Mouse (Mus musculus) limb, embryonic 13.5 days (tissue): ENCODE measurements around the gene A630089N07Rik. TPM values are rescaled to one million over a fixed set of nuclear protein-coding genes. Genes with fewer than 3 reads are reported as not detected.
"Not testable (repeated sequence)": the region's sequence is repeated elsewhere in the genome, so short reads cannot be mapped to it uniquely, and the experiment has no call there.

ENCODE experiments used
- ATAC-seq: fragments of 200-750 bp; cut with Nextera tagmentation; 2 replicates; pipeline ENCODE4 v1.8.0; 2017; ENCODE audit warnings: low read depth, moderate number of reproducible peaks, moderate TSS enrichment; ENCODE audit not compliant: low FRiP score
- H3K27ac ChIP-seq: fragments of 300-500 bp; sonication (generic); 2 replicates; pipeline ENCODE4 v1.5.1; 2015; ENCODE audit warnings: inconsistent platforms, mild to moderate bottlenecking, moderate library complexity
- H3K27me3 ChIP-seq: fragments of 300-500 bp; sonication (generic); 2 replicates; pipeline ENCODE4 v1.6.1; 2015; ENCODE audit warnings: mild to moderate bottlenecking, inconsistent platforms
- H3K36me3 ChIP-seq: fragments of 300-500 bp; sonication (generic); 2 replicates; pipeline ENCODE4 v1.6.1; 2015; ENCODE audit warnings: inconsistent platforms, mild to moderate bottlenecking, moderate library complexity
- H3K4me1 ChIP-seq: fragments of 300-500 bp; sonication (generic); 2 replicates; pipeline ENCODE4 v1.6.1; 2015; ENCODE audit warnings: inconsistent platforms
- H3K4me2 ChIP-seq: fragments of 300-500 bp; sonication (generic); replicated peaks from 2 replicates; pipeline ENCODE4 v1.6.1; 2015; ENCODE audit warnings: inconsistent platforms, mild to moderate bottlenecking, moderate library complexity
- H3K4me3 ChIP-seq: fragments of 300-500 bp; sonication (generic); 2 replicates; pipeline ENCODE4 v1.5.1; 2015; ENCODE audit warnings: moderate library complexity, mild to moderate bottlenecking, inconsistent platforms
- H3K9ac ChIP-seq: fragments of 300-500 bp; sonication (generic); 2 replicates; pipeline ENCODE4 v1.6.1; 2015; ENCODE audit warnings: mild to moderate bottlenecking, inconsistent platforms
- H3K9me3 ChIP-seq: fragments of 300-500 bp; sonication (generic); 2 replicates; pipeline ENCODE4 v1.6.1; 2016; ENCODE audit warnings: inconsistent platforms
- WGBS: fragments of 180-500 bp; shearing (Covaris S2); methylation state at CpG from one replicate; pipeline ENCODE4 v1.1.7; 2015; 5-methylcytosine and 5-hydroxymethylcytosine counted together
- polyA plus RNA-seq: library from polyadenylated mRNA; unstranded; fragments of >200 nt; fragmentation: Nextera tagmentation; extraction: Ambion mirVana; gene quantifications from 2 replicates; pipeline ENCODE4 v1.2.1, GENCODE M21; 2015

Gene A630089N07Rik
- polyA plus RNA-seq, 1 experiment from 2014 or later: 26.0 TPM

DNA sequence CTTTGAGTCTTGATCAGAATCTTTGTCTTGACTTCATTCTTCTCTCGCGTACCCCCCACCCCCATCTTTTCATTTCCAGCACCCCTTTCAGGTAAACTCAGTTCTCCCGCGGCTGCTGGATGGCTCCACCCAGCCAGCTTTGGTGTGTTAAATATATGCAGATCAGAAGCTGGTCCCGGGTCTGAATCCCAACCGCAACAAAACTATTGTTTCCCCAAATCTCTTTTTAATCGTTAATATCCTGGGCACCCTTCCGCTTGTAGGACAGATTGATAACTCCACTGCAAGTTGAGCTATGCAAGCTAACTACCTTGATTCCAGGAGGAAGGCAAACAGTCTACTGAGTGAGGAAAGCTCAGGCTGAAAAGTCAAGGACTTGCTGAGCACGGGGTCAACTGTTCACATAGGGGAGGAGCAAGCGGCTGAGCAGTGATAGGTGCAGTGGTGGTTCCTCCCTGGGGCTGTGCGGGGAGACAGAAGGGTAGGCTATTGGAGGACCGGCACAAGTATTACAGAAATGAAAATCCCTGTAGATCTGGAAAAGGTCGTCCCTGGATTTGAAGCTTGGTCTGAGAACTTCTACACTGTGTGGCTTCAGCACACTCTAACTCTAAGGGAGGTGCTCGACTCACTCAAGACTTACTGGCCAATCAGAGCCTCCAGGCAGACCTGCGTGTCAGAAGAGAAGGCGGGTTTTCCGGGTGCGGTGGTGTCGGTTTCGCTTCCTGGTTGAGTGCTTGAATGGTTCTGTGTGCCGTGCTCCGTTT is 85.5 kb downstream of the A630089N07Rik start, which contains the start of gene B230307C23Rik:
Gene B230307C23Rik (plus strand): TSS at position 700 of the 767 bp plus-strand sequence.
- Histone ChIP-seq H3K36me3 (peaks cover 9% of the 10 kb centered on the region), H3K27me3 (no peaks in the 10 kb centered on the region), H3K9ac (peak within 1 kb of the TSS; percentile 63), H3K4me2 (peak within 1 kb of the TSS; percentile 67), H3K4me1 (peaks cover 13% of the 10 kb centered on the region), H3K9me3 (peaks cover 2% of the 10 kb centered on the region; the same call in 1 of the 2 replicates), H3K4me3 (peak within 1 kb of the TSS; percentile 58), H3K27ac (peak within 1 kb of the TSS; percentile 79; the same call in 1 of the 2 replicates)
- ATAC-seq: peak; percentile 98
- WGBS: 4% methylated on average over 22 of the region's 22 CpGs

- peak overlapping the region; percentile 63; the same call in 1 of the 2 replicates for H3K9ac ChIP-seq
- peaks cover 9% of the 10 kb centered on the region for H3K36me3 ChIP-seq
- no peak for ATAC-seq
- peaks cover 2% of the 10 kb centered on the region; the same call in 1 of the 2 replicates for H3K9me3 ChIP-seq
- peak overlapping the region; percentile 58 for H3K4me3 ChIP-seq
- peak overlapping the region; percentile 79; the same call in 1 of the 2 replicates for H3K27ac ChIP-seq
- no peaks in the 10 kb centered on the region for H3K27me3 ChIP-seq
- peak overlapping the region; percentile 67 for H3K4me2 ChIP-seq
- H3K4me1 ChIP-seq: peaks cover 13% of the 10 kb centered on the region
- 32% methylated on average over 1 of the region's 1 CpGs for WGBS
Observed at GRCm38 (mm10) chr16:97995849-97996615, 86.2 kb downstream of the A630089N07Rik start.

DNA sequence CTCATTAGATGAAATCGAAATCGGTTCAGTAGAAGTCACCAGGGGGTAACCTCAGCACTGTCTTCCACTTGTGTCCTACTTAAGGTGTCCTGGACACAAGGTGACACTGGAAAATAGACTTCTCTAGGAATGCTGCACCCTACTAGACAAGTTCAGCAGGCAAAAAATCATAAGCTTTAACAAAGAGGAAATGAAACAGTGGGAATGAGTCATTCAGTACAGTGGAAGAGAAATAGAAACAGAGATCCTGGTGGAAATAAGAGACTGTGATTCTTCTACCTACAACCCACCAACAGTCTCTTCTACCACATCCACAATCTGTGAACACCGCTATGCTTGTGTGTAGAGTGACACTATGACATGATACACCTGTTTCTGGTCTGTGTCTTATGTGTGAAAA is 89.8 kb downstream of the A630089N07Rik start:
- not testable (repeated sequence) for H3K27me3 ChIP-seq, H3K4me3 ChIP-seq, H3K4me1 ChIP-seq, H3K4me2 ChIP-seq, H3K9ac ChIP-seq, H3K36me3 ChIP-seq, H3K27ac ChIP-seq, ATAC-seq, H3K9me3 ChIP-seq
- 77% methylated on average over 3 of the region's 3 CpGs for WGBS

GRCm38 (mm10) chr16:97991517-97991916 is 90.7 kb downstream of the A630089N07Rik start:
- Histone ChIP-seq H3K4me1 (peaks cover 5% of the 10 kb centered on the region; the same call in 1 of the 2 replicates), H3K9ac (no peak overlapping the region), H3K27ac (no peak overlapping the region), H3K9me3 (no peaks in the 10 kb centered on the region), H3K4me2 (no peak overlapping the region), H3K4me3 (no peak overlapping the region), H3K36me3 (no peaks in the 10 kb centered on the region), H3K27me3 (no peaks in the 10 kb centered on the region)
- 68% methylated on average over 2 of the region's 2 CpGs for WGBS
- no peak for ATAC-seq

DNA sequence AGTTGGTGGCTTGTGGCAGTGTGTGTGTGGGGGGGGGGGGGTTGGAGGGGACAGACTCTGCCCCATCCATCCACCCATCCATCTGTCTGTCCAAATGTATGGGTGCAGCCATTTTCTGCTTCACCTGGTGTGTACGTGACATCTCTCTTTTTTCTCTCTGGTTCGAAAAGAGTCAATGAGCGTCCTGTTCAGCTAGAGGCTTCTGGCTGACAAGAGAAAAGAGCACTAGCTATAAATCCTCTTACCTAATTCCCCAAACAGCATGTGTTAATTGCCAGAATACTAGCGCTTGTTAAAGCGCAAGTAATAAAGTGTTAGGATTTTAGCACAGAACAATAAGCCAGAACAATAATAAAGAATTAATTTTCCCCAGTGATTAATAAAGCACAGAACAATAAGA is 97.7 kb downstream of the A630089N07Rik start:
- Histone ChIP-seq H3K4me1 (no peaks in the 10 kb centered on the region), H3K9me3 (no peaks in the 10 kb centered on the region; the same call in 1 of the 2 replicates), H3K4me3 (no peak overlapping the region), H3K27me3 (no peaks in the 10 kb centered on the region), H3K9ac (no peak overlapping the region), H3K4me2 (no peak overlapping the region), H3K27ac (no peak overlapping the region), H3K36me3 (no peaks in the 10 kb centered on the region)
- ATAC-seq: no peak
- WGBS: 42% methylated on average over 5 of the region's 5 CpGs

- H3K4me2 ChIP-seq: no peak overlapping the region
- no peak overlapping the region for H3K4me3 ChIP-seq
- 70% methylated on average over 1 of the region's 1 CpGs for WGBS
- H3K9ac ChIP-seq: no peak overlapping the region
- H3K27ac ChIP-seq: no peak overlapping the region
- no peaks in the 10 kb centered on the region for H3K4me1 ChIP-seq
- H3K9me3 ChIP-seq: no peaks in the 10 kb centered on the region; the same call in 1 of the 2 replicates
- H3K27me3 ChIP-seq: no peaks in the 10 kb centered on the region
- ATAC-seq: no peak
- H3K36me3 ChIP-seq: no peaks in the 10 kb centered on the region
Observed at GRCm38 (mm10) chr16:97981362-97981761, 100.9 kb downstream of the A630089N07Rik start.

GRCm38 (mm10) chr16:97977722-97978121 is 104.5 kb downstream of the A630089N07Rik start:
- Histone ChIP-seq H3K36me3 (no peaks in the 10 kb centered on the region), H3K27ac (no peak overlapping the region), H3K4me1 (no peaks in the 10 kb centered on the region), H3K9me3 (no peaks in the 10 kb centered on the region; the same call in 1 of the 2 replicates), H3K9ac (no peak overlapping the region), H3K4me3 (no peak overlapping the region), H3K4me2 (no peak overlapping the region), H3K27me3 (no peaks in the 10 kb centered on the region)
- WGBS: 89% methylated on average over 3 of the region's 3 CpGs
- ATAC-seq: no peak

- no peak overlapping the region for H3K27ac ChIP-seq
- H3K27me3 ChIP-seq: no peaks in the 10 kb centered on the region
- ATAC-seq: no peak
- H3K4me3 ChIP-seq: no peak overlapping the region
- 65% methylated on average over 1 of the region's 1 CpGs for WGBS
- H3K4me2 ChIP-seq: no peak overlapping the region
- H3K9ac ChIP-seq: no peak overlapping the region
- H3K9me3 ChIP-seq: no peaks in the 10 kb centered on the region
- H3K36me3 ChIP-seq: no peaks in the 10 kb centered on the region
- no peaks in the 10 kb centered on the region for H3K4me1 ChIP-seq
Observed at GRCm38 (mm10) chr16:97977277-97977676, 105.0 kb downstream of the A630089N07Rik start.

GRCm38 (mm10) chr16:97963956-97964540 is 118.2 kb downstream of the A630089N07Rik start:
- no peaks in the 10 kb centered on the region for H3K27me3 ChIP-seq
- 83% methylated on average over 3 of the region's 3 CpGs for WGBS
- no peak overlapping the region for H3K27ac ChIP-seq
- H3K4me3 ChIP-seq: no peak overlapping the region
- H3K9ac ChIP-seq: no peak overlapping the region
- ATAC-seq: no peak
- H3K4me1 ChIP-seq: peaks cover 14% of the 10 kb centered on the region
- H3K36me3 ChIP-seq: no peaks in the 10 kb centered on the region
- no peak overlapping the region for H3K4me2 ChIP-seq
- H3K9me3 ChIP-seq: 0 out of 2 replicates have a peak, but pooled peaks cover 3% of the 10 kb centered on the region

DNA sequence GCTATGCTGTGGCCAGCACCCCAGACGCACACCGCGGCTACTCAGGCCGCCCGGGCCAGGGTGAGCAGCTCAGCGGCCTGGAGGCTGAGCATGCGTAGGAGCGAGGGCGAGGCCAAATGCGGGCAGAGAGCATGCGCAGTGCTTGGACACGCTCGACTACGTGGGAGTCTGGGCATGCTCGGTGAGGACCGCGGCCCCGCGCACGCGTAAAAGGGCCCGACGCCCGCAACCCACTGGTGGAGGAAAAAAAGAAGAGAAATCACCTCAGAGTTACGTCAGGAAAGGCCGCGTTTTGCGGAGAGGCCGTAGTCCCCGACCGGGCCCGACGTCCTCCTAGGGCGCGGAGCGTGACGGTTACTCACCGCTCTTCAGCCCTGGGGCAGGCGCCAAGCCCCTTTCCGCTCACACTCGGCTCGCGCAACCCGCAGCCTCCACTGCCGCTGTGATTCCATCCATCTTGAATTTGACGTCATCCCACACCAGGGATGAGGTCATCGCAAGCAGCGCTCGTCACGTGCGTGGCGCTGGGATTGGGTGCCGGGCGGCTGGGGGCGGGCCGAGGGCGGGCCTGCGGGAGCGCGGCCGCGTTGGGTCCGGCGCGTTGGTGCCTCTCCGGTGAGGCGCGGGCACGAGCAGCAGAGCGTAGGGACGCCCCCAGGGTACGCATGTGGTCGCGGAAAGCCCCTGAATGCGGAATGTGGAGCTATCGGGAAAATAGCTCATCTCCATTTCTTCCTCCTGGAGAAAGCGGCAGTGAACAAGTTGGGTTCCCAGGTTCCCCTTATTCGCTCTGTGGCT is 119.9 kb downstream of the A630089N07Rik start, which contains the start of the genes C2cd2 and Zbtb21:
Gene C2cd2 (minus strand): TSS at position 448 of the 798 bp plus-strand sequence.
Gene Zbtb21 (minus strand): TSS at position 472 of the 798 bp plus-strand sequence.
- no peaks in the 10 kb centered on the region for H3K27me3 ChIP-seq
- H3K27ac ChIP-seq: peak within 1 kb of the TSS; percentile 91
- WGBS: under 1% methylated on average over 78 of the region's 78 CpGs
- peak within 1 kb of the TSS; percentile 84 for H3K4me3 ChIP-seq
- H3K4me1 ChIP-seq: peaks cover 21% of the 10 kb centered on the region
- H3K9ac ChIP-seq: peak within 1 kb of the TSS; percentile 91
- peak; percentile 99 for ATAC-seq
- no peaks in the 10 kb centered on the region for H3K36me3 ChIP-seq
- no peaks in the 10 kb centered on the region for H3K9me3 ChIP-seq
- peak within 1 kb of the TSS; percentile 91 for H3K4me2 ChIP-seq
